Mouse (Mus musculus): ENCODE data around the gene Mtrf1. TPM values are rescaled to one million over a fixed set of nuclear protein-coding genes. Genes with fewer than 3 reads are reported as not detected.

Mtrf1 gene
- polyA plus RNA-seq, 1 experiment from 2014 or later = 8.0 TPM

Other genes starting within 250 kb of the Mtrf1 start
- gene Zfp957, start 150.4 kb upstream of the Mtrf1 start, polyA plus RNA-seq (2018) = not detected in 3 replicates
- gene Rgcc, start 96.1 kb upstream of the Mtrf1 start, polyA plus RNA-seq (2018) = 0.27 to 1.1 TPM (median 0.29 TPM) in 3 replicates
- gene Naa16, start 7.0 kb upstream of the Mtrf1 start, polyA plus RNA-seq (2018) = 9.8 to 15.1 TPM (median 10.7 TPM) in 3 replicates
- gene Kbtbd7, start 28.7 kb downstream of the Mtrf1 start, polyA plus RNA-seq (2018) = 5.1 to 8.0 TPM (median 7.5 TPM) in 3 replicates
- gene Kbtbd6, start 54.1 kb downstream of the Mtrf1 start, polyA plus RNA-seq (2018) = 0.12 to 1.3 TPM (median 0.19 TPM) in 3 replicates
- gene Elf1, start 83.4 kb downstream of the Mtrf1 start, polyA plus RNA-seq (2018) = 52.2 to 64.9 TPM (median 62.1 TPM) in 3 replicates
- 29.1 to 84.4 TPM (median 35.1 TPM) in 3 replicates for gene Wbp4, start 83.7 kb downstream of the Mtrf1 start, polyA plus RNA-seq (2018)
- 49.7 to 86.9 TPM (median 67.8 TPM) in 3 replicates for gene Sugt1, start 189.9 kb downstream of the Mtrf1 start, polyA plus RNA-seq (2018)